In genomic region chr14:35122111-35122510, GRCm38 (mm10) we compare ENCODE assay signal across 24 mouse cellular contexts.
DNase-seq lines count a peak whose midpoint lies in the region; ATAC-seq and TF ChIP-seq lines count a peak whose summit lies in the region.
"Had no signal": no experiment of that assay in that cellular context is flagged by ENCODE, and none has a peak within 500 bp of the region (broad histone marks: within the 10 kb centered on the region; RNA-seq: fewer than 3 reads in every experiment).

No protein-coding gene starts in this region.

- peak; percentile 45; the same call in 1 of the 2 replicates for ATAC-seq in forebrain, postnatal 0 days
- ATAC-seq: intestine, embryonic 15.5 days; midbrain, embryonic 15.5 days; Patski had no signal

- no peaks in the 10 kb centered on the region for H3K36me3 ChIP-seq in forebrain, postnatal 0 days (ENCODE audit: insufficient read depth)
- no peaks in the 10 kb centered on the region for H3K36me3 ChIP-seq in forebrain, embryonic 10.5 days (replicated peaks)
- H3K36me3 ChIP-seq: forebrain, embryonic 12.5 days; heart, embryonic 13.5 days; intestine, embryonic 15.5 days; limb, embryonic 10.5 days; midbrain, embryonic 15.5 days; neural tube, embryonic 15.5 days had no signal

- no peak overlapping the region for H3K27ac ChIP-seq in forebrain, postnatal 0 days (ENCODE audit: low read depth, low read length)
- H3K27ac ChIP-seq in forebrain, embryonic 10.5 days: no peak overlapping the region
- peak overlapping the region; percentile 10; the same call in 1 of the 2 replicates for H3K27ac ChIP-seq in layer of hippocampus, adult 2 months
- H3K27ac ChIP-seq: forebrain, embryonic 12.5 days; gastrocnemius, adult 2 months; heart, embryonic 13.5 days; hindbrain, embryonic 14.5 days; intestine, embryonic 15.5 days; limb, embryonic 10.5 days; midbrain, embryonic 15.5 days; neural tube, embryonic 15.5 days had no signal

- no peak overlapping the region for H3K4me3 ChIP-seq in forebrain, postnatal 0 days (ENCODE audit: low read depth, low read length)
- no peak overlapping the region for H3K4me3 ChIP-seq in forebrain, embryonic 10.5 days
- no peak overlapping the region for H3K4me3 ChIP-seq in layer of hippocampus, adult 2 months
- H3K4me3 ChIP-seq: forebrain, embryonic 12.5 days; gastrocnemius, adult 2 months; heart, embryonic 13.5 days; intestine, embryonic 15.5 days; limb, embryonic 10.5 days; megakaryocyte, embryonic 14.5 days; midbrain, embryonic 15.5 days; neural tube, embryonic 15.5 days had no signal

- H3K9ac ChIP-seq in forebrain, postnatal 0 days: no peak overlapping the region
- H3K9ac ChIP-seq: forebrain, embryonic 12.5 days; heart, embryonic 13.5 days; hindbrain, embryonic 14.5 days; intestine, embryonic 15.5 days; midbrain, embryonic 15.5 days; neural tube, embryonic 15.5 days had no signal

- no peak for DNase-seq in forebrain, postnatal 0 days
- no peak for DNase-seq in forebrain, embryonic 10.5 days (ENCODE audit: extremely low spot score, low spot score)
- DNase-seq in layer of hippocampus, adult 2 months (ENCODE audit: low spot score in 2 of 2): peak in 1 of 2 experiments; percentile 39
- no peak for DNase-seq in layer of hippocampus, adult 9-10 months (ENCODE audit: low spot score)
- peak; percentile 83 for DNase-seq in right cerebral cortex, adult 18-20 months
- no peak for DNase-seq in right cerebral cortex, postnatal 14 days
- DNase-seq in cerebellum, postnatal 10 days: no peak
- no peak for DNase-seq in cerebellum, adult 18-20 months
- DNase-seq: adrenal gland, adult 8-10 months; cerebellum, postnatal 36 days; gastrocnemius, adult 2 months; kidney, adult 9 months; lung, adult 2 months; thymus, postnatal 25 days had no signal

- no peaks in the 10 kb centered on the region for H3K27me3 ChIP-seq in forebrain, postnatal 0 days (ENCODE audit: insufficient read depth, low read length)
- peaks cover 28% of the 10 kb centered on the region for H3K27me3 ChIP-seq in forebrain, embryonic 10.5 days (ENCODE audit: poor library complexity, severe bottlenecking)
- H3K27me3 ChIP-seq: heart, embryonic 13.5 days; intestine, embryonic 15.5 days; megakaryocyte, embryonic 14.5 days; midbrain, embryonic 15.5 days; neural tube, embryonic 15.5 days had no signal

- no peaks in the 10 kb centered on the region for H3K4me1 ChIP-seq in forebrain, postnatal 0 days (ENCODE audit: insufficient read depth)
- no peaks in the 10 kb centered on the region for H3K4me1 ChIP-seq in forebrain, embryonic 10.5 days
- H3K4me1 ChIP-seq: forebrain, embryonic 12.5 days; heart, embryonic 13.5 days; intestine, embryonic 15.5 days; megakaryocyte, embryonic 14.5 days; midbrain, embryonic 15.5 days; neural tube, embryonic 15.5 days had no signal

- TF ChIP-seq CTCF in forebrain, postnatal 0 days (IDR thresholded peaks at IDR 0.05; ENCODE audit: low read depth): no peak
- no peak for TF ChIP-seq CTCF in layer of hippocampus, adult 2 months (conservative IDR thresholded peaks at IDR 0.05)

- no peak overlapping the region for H3K4me2 ChIP-seq in forebrain, postnatal 0 days (ENCODE audit: low read depth)
- H3K4me2 ChIP-seq: forebrain, embryonic 12.5 days; heart, embryonic 13.5 days; hindbrain, embryonic 14.5 days; intestine, embryonic 15.5 days; liver, embryonic 11.5 days; midbrain, embryonic 15.5 days; neural tube, embryonic 15.5 days had no signal

- H3K9me3 ChIP-seq in forebrain, postnatal 0 days (ENCODE audit: low read length): no peaks in the 10 kb centered on the region
- H3K9me3 ChIP-seq in forebrain, embryonic 10.5 days: no peaks in the 10 kb centered on the region
- H3K9me3 ChIP-seq: forebrain, embryonic 12.5 days; heart, embryonic 13.5 days; intestine, embryonic 15.5 days; limb, embryonic 10.5 days; midbrain, embryonic 15.5 days; neural tube, embryonic 15.5 days had no signal

- WGBS in forebrain, postnatal 0 days: 65% methylated on average over 3 of the region's 3 CpGs
- 89% methylated on average over 3 of the region's 3 CpGs for WGBS in forebrain, embryonic 10.5 days
